Mouse (Mus musculus) kidney, adult 2 months (tissue): Measurements from ENCODE around the gene Ube2u.

ENCODE experiments used
- CTCF ChIP-seq: fragments of 200-500 bp; conservative IDR thresholded peaks from 2 replicates; pipeline ENCODE4 v1.5.1; 2011; ENCODE audit warnings: low read depth, mild to moderate bottlenecking, control low read depth, low read length, moderate library complexity, mixed read lengths; ENCODE audit not compliant: insufficient read depth, insufficient read length
- POLR2A ChIP-seq: fragments of 200-500 bp; IDR thresholded peaks from one replicate; pipeline ENCODE4 v1.6.1; 2011; ENCODE audit warnings: low read depth, low read length, control low read depth

- TF ChIP-seq CTCF (no peak), POLR2A (no peak)
Observed at GRCm38 (mm10) chr4:100488447-100488846, 9.8 kb downstream of the Ube2u start.
